Mouse (Mus musculus): ENCODE measurements around the gene Tnfsf13b.

The Tnfsf13b gene

DNA sequence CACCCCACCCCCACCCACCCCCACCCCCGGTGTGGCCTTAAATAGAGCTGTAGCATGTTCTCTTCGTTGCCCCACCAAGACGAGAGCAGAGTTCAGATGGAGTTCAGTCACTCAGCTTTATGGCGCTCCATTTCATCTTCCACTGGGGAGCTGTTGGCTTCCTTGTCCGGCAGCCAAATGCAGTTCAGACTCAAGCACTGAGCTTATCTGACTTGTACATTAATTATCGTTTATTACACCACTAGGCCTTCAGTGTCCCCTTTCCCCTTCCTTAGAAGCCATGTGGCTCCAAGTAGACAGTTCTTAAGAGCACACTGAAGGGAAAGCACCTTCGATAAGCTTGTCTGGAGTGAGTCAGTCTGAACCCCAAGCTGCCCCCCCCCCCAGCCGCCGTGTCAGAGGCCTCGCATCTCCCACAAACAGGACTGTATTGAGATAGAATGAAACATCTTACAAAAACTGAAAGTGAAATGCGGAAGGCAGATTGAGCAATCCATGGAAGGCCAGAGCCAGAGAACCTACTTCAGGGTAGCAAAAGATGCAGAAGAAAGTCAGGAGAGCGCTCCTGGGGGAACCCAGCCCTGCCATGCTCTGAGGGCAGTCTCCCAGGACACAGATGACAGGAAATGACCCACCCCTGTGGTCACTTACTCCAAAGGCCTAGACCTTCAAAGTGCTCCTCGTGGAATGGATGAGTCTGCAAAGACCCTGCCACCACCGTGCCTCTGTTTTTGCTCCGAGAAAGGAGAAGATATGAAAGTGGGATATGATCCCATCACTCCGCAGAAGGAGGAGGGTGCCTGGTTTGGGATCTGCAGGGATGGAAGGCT is at the start of gene Tnfsf13b:
Gene Tnfsf13b (plus strand): TSS at position 312 of the 830 bp plus-strand sequence.
- no peak for DNase-seq (ENCODE audit: low spot score in 2 of 2)

DNA sequence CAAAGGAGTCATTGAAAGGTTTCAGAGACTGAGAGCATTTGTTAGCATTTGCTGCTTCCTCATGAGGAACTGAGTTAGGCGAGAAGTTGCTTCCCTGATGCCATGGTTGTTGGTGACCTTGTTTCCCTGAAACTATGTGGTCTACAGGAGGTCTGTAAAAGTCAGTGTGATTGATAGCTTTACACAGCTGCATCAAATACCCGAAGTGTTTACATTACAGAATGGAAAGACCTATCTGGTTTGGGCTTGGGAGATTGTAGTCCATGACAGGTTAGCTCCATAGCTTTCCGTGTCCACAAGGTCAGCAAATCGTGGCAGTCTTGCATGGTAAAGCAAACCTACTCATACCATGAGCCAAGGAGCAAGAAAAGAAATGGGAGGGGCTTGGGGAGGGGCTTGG is 47.9 kb upstream of the Tnfsf13b start:
- no peak for DNase-seq (ENCODE audit: low spot score in 2 of 2)

GRCm38 (mm10) chr8:9959919-9960318 is 46.3 kb upstream of the Tnfsf13b start:
- no peak for DNase-seq (ENCODE audit: low spot score in 2 of 2)

- DNase-seq (ENCODE audit: low spot score in 2 of 2), result no peak
Measured at GRCm38 (mm10) chr8:9971866-9972265, 34.4 kb upstream of the Tnfsf13b start.

DNA sequence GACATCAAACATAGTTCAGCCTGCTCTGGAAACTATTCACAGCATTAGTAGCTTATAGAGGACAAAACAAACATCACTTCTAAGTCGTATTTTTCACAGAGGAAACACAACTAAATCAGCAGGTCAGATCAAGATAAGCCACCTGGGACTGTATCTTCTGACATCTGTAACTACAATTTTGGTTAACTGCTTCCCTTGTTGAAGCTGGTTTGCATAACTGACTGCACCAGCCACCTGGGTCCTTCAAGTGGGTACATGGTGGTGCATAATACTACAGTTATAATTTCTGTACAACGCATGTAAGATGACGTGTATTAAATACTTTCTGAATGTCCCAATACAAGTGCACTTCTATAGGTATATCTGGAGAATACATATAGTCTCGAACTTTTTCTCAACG is 31.0 kb upstream of the Tnfsf13b start:
- DNase-seq (ENCODE audit: low spot score in 2 of 2), result no peak

GRCm38 (mm10) chr8:9975898-9976611 is 30.2 kb upstream of the Tnfsf13b start:
- DNase-seq (ENCODE audit: low spot score in 2 of 2), result peak; percentile 93 to 98

- no peak for DNase-seq (ENCODE audit: low spot score in 2 of 2)
Measured at GRCm38 (mm10) chr8:9977016-9977415, 29.3 kb upstream of the Tnfsf13b start.

GRCm38 (mm10) chr8:9977573-9978314 is 28.5 kb upstream of the Tnfsf13b start, which contains the start of the genes Lig4 and Abhd13:
Gene Lig4 (minus strand): TSS chr8:9977686.
Gene Abhd13 (plus strand): TSS chr8:9977707.
- peak; percentile 98 to 99 for DNase-seq (ENCODE audit: low spot score in 2 of 2)

GRCm38 (mm10) chr8:9978475-9979230 is 27.6 kb upstream of the Tnfsf13b start:
- DNase-seq (ENCODE audit: low spot score in 2 of 2), result no peak

DNA sequence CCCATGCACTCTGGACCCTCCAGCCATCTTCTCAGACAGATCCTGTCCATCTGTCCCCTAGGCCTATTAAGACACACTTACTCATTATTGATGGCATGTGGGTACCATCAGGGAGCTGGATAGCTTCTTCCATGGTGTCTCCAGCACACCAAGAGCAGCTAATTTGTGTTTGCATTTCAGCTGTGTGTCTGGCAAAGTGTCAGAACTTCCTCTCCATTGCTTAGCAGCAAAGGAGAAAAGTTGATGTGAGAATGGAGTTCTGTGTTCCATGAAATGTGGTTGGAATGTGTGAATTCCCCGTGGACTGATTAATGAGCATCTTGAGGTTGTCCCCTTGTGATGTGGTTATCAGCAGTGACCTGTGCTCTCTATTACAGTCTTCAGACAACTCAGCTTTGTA is 26.5 kb upstream of the Tnfsf13b start:
- no peak for DNase-seq (ENCODE audit: low spot score in 2 of 2)

DNA sequence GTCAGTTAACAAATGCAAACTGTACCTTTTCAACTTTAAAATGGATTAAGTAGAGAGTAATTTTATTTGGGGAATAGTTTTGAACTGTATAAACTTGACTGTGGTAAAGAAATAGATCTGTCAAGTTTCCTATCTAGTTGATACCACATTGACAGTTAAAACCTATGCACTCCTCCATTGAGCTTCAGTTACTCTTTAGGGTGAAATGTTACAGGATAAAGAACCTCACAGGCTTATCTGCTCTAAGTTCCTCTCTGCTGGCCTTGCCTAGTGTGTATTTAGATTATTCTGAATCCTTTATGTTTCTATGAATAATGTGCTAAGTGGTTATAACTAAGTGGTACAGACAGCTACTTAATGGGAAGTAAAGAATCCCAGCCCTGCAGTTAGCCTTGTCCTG is 26.1 kb upstream of the Tnfsf13b start:
- no peak for DNase-seq (ENCODE audit: low spot score in 2 of 2)

- no peak for DNase-seq (ENCODE audit: low spot score in 2 of 2)
Measured at GRCm38 (mm10) chr8:10004115-10004514, 2.2 kb upstream of the Tnfsf13b start.

- peak in 1 of 2 experiments; percentile 19 for DNase-seq (ENCODE audit: low spot score in 2 of 2)
Measured at GRCm38 (mm10) chr8:10006986-10007659, 856 bp downstream of the Tnfsf13b start.

DNA sequence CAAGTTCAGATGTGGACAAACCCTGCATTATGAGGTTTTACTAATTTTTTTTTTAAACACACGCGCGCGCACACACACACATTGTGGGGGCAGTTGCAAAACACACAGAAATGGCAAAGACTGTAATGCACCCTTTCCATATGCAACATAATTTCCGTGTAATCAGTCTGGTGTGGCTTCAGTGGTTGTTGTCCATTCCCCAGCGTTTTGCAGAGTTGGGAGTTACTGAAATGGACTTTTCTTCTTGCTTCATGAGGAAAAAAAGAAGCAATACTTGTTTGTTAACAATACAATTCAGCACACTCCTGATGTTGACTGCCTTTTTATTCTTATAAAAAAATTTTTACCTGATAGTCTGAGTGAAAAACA is 1.4 kb downstream of the Tnfsf13b start:
- DNase-seq (ENCODE audit: low spot score in 2 of 2), result no peak

DNA sequence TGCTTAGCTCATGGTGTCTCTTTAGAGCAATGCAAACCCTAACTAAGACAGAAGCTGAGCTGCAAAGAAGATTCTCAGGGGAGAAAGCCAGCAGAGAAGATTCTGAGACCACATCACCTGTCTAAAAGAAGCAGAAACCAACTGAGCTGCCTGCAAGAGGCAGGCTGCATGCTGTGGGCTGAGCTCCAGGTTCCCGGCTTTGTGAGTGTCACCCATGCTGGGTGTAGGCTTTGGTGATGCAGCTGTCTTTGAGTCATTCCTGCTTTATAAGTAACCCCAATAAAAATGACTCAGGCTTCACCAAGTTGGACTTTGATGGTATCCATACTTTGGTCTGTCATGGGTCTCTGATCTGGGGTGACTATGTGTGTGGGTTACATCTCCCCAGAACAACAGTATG is 10.0 kb downstream of the Tnfsf13b start:
- DNase-seq (ENCODE audit: low spot score in 2 of 2), result no peak

DNA sequence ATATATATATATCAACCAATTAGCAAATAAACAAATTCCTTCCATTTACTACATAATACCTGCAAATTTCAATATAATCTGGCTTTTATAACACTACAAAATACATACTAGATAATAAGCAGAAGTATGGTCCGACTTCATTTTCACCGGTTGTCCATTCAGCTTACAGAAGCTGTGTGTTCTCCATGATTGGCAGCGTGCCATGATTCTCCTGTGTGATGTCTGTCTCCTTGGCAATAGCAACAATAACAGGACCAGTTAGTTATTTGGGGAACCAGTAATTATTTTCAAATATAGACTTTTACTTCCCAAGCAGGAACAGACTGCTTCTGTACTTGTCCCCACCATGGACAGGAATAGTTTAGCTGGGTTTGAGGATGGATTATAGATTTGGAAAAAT is 11.0 kb downstream of the Tnfsf13b start:
- peak in 1 of 2 experiments; percentile 44 for DNase-seq (ENCODE audit: low spot score in 2 of 2)

DNA sequence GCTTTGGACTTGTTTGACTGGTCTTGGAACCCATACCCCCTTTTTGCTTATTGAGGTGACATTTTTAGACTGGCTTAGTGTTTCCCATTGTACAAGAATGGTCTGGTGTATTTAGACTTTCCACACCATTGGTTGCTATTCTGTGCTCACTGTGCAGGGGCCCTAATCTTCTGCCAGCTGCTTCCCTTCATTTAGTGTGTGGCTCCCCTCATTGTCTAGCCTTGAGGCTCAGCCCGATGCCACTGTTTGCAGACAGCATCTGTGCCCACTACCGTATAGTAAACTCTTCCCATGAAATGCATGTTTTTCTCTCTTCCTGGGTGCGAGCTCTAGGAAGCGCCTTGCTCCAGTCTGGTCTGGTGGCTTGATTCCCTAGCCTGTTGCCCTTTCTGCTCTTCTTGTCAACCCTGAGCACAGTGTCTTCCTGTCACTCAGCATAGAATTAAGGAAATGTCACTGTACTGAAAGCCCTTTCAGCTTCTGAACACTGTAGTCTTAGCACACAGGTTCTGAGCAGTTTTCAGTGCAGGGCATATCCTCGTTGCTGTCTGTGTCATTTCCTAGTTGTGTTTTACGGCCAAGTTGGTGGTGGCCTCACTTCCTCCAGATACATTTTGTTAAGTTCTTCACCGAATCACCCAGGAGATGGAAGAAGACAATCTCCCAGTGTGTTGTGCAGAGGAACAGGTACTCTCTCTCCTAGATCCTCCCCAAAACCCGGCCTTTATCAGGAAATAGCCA is 24.2 kb downstream of the Tnfsf13b start:
- no peak for DNase-seq (ENCODE audit: low spot score in 2 of 2)

DNA sequence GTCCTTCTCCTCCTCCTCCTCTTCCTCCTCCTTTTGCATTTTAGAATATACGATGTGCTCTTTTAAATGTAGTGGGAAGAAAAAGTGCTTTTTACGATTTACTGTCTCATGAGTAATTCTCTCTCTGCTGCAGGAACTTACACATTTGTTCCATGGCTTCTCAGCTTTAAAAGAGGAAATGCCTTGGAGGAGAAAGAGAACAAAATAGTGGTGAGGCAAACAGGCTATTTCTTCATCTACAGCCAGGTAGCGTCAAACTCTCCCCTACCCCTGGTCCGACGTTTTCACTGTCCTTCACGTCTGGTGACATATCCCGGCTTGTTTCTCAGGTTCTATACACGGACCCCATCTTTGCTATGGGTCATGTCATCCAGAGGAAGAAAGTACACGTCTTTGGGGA is 24.9 kb downstream of the Tnfsf13b start:
- DNase-seq (ENCODE audit: low spot score in 2 of 2), result no peak

- DNase-seq (ENCODE audit: low spot score in 2 of 2), result no peak
Measured at GRCm38 (mm10) chr8:10040866-10041265, 34.6 kb downstream of the Tnfsf13b start.

DNA sequence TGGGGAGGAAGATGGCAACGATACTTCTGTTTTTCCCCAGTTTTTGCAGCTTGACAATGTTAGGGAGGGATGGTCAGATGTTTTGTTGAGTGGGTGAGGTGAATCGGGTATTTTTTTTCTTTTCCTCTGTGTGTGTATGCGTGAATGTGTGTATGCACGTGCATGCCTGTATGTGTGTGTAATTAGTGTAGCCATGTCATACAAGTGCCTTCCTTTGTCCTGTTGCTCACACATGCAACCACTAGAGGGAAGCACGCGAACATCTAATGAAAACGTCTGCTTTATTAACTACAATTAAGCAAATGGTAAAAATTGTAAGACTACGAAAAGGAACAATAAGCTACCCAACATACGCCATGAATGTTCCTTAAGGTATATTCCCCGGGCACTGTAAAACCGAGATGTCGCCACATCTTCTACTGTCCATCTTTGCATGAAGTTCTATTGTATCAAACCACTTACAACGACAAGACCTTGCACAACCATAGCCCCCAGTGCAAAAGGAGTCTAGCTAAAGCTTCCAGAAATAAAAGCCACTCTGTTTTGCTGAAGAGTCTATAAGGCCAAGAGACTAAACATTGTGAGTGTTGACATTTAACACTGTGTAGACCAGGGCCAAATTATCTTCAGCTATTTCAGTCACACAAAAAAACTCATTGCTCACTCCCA is 37.7 kb downstream of the Tnfsf13b start:
- peak; percentile 35 to 65 for DNase-seq (ENCODE audit: low spot score in 2 of 2)
